In the genomic region with DNA sequence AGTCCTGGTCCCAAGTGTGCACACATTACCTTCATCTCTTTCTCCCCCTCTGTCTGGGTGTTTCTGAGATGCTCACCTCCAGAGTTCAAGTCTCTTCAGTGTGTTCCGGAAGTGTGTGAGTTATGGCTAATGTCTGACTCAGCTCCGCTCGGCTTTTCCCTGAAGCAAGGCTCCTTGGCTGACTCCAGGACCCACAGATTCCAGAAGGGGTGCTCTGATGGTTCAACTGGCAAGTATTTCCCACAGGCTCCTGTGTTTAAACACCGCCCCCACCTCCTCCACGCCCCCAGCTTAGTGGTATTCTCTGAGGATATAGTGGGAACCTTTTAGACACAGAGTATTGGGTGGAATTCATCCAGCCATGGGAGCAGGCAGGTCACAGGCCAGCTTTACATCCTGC, we compare ENCODE assay signal across 24 mouse cellular contexts.
"Had no signal": no experiment of that assay in that cellular context is flagged by ENCODE, and none has a peak within 500 bp of the region (broad histone marks: within the 10 kb centered on the region; RNA-seq: fewer than 3 reads in every experiment).

No protein-coding gene starts in this region.

- DNase-seq: gastrocnemius, adult 2 months; gastrocnemius, postnatal 14 days; gastrocnemius, postnatal 36 days; heart, adult 11 months; heart, adult 2 months; heart, postnatal 14 days; heart, postnatal 36 days; kidney, adult 18-20 months; kidney, adult 8-10 months; kidney, postnatal 10 days; kidney, postnatal 25 days; kidney, postnatal 4 days; liver; liver, embryonic 13.5 days had no signal

- H3K4me3 ChIP-seq: gastrocnemius, adult 2 months; heart, adult 2 months; heart, embryonic 13.5 days; heart, embryonic 15.5 days; hindbrain, embryonic 12.5 days; intestine, embryonic 15.5 days; layer of hippocampus, adult 2 months; left cerebral cortex, adult 2 months; limb, embryonic 10.5 days; limb, embryonic 12.5 days; liver, embryonic 13.5 days; liver, embryonic 15.5 days had no signal

- H3K4me1 ChIP-seq: heart, embryonic 13.5 days; heart, embryonic 15.5 days; hindbrain, embryonic 12.5 days; intestine, embryonic 15.5 days; limb, embryonic 12.5 days; liver, embryonic 13.5 days; liver, embryonic 15.5 days had no signal

- H3K27ac ChIP-seq: gastrocnemius, adult 2 months; heart, adult 2 months; heart, embryonic 13.5 days; heart, embryonic 15.5 days; hindbrain, embryonic 12.5 days; hindbrain, embryonic 14.5 days; intestine, embryonic 15.5 days; layer of hippocampus, adult 2 months; left cerebral cortex, adult 2 months; limb, embryonic 10.5 days; limb, embryonic 12.5 days; liver, embryonic 13.5 days; liver, embryonic 15.5 days had no signal
